Mouse (Mus musculus) urinary bladder, adult 2 months (tissue): ENCODE results near the gene Trim11. TPM values are rescaled to one million over a fixed set of nuclear protein-coding genes. Genes with fewer than 3 reads are reported as not detected.

ENCODE experiments used
- DNase-seq: peaks from one replicate; pipeline ENCODE4 v3.0.0; 2022; ENCODE audit warnings: low spot score
- polyA plus RNA-seq: library from polyadenylated mRNA; depleted of rRNA; stranded (reverse); fragments of >200 nt; gene quantifications from 2 replicates; pipeline ENCODE4 v1.2.3, GENCODE M21; 2012

The Trim11 gene
- polyA plus RNA-seq, 1 experiment: 27.1 TPM

- no peak for DNase-seq
These were observed 22.0 kb upstream of the Trim11 start for GRCm38 (mm10) chr11:58955868-58956257.

- DNase-seq: no peak
These were observed 20.5 kb upstream of the Trim11 start for GRCm38 (mm10) chr11:58957226-58957914.

- DNase-seq: no peak
These were observed 19.4 kb upstream of the Trim11 start for GRCm38 (mm10) chr11:58958536-58958935.

- no peak for DNase-seq
These were observed 18.6 kb upstream of the Trim11 start for GRCm38 (mm10) chr11:58959186-58959825.

- peak; percentile 47 for DNase-seq
These were observed 17.9 kb upstream of the Trim11 start for GRCm38 (mm10) chr11:58959921-58960465.

GRCm38 (mm10) chr11:58961364-58962177, 16.3 kb upstream of the Trim11 start:
- no peak for DNase-seq

GRCm38 (mm10) chr11:58963543-58963942, 14.3 kb upstream of the Trim11 start:
- DNase-seq: peak; percentile 21

- peak; percentile 6 for DNase-seq
These were observed 13.7 kb upstream of the Trim11 start for GRCm38 (mm10) chr11:58964216-58964615.

- DNase-seq: peak; percentile 16
These were observed 12.7 kb upstream of the Trim11 start for GRCm38 (mm10) chr11:58965001-58965760.

GRCm38 (mm10) chr11:58967346-58967745, 10.5 kb upstream of the Trim11 start:
- DNase-seq: no peak

- no peak for DNase-seq
These were observed 9.3 kb upstream of the Trim11 start for GRCm38 (mm10) chr11:58968551-58968950.

GRCm38 (mm10) chr11:58969027-58969426, 8.9 kb upstream of the Trim11 start:
- no peak for DNase-seq

GRCm38 (mm10) chr11:58969659-58970058, 8.2 kb upstream of the Trim11 start:
- no peak for DNase-seq

- DNase-seq: peak; percentile 15
These were observed 6.9 kb upstream of the Trim11 start for GRCm38 (mm10) chr11:58970831-58971530.

- DNase-seq: peak; percentile 13
These were observed 6.1 kb upstream of the Trim11 start for GRCm38 (mm10) chr11:58971796-58972195.

- DNase-seq: no peak
These were observed 3.5 kb upstream of the Trim11 start for GRCm38 (mm10) chr11:58974414-58974813.

- DNase-seq: no peak
These were observed 743 bp upstream of the Trim11 start for GRCm38 (mm10) chr11:58977150-58977549.

- DNase-seq: no peak
These were observed 276 bp upstream of the Trim11 start for GRCm38 (mm10) chr11:58977607-58978026.

- no peak for DNase-seq
These were observed 775 bp downstream of the Trim11 start for GRCm38 (mm10) chr11:58978706-58979030.

GRCm38 (mm10) chr11:58979183-58979582, 1.3 kb downstream of the Trim11 start:
- no peak for DNase-seq

GRCm38 (mm10) chr11:58979661-58980060, 1.8 kb downstream of the Trim11 start:
- DNase-seq: no peak
